Mouse (Mus musculus) heart, postnatal 0 days (tissue): Measurements from ENCODE around the gene Coq6. TPM values are rescaled to one million over a fixed set of nuclear protein-coding genes. Genes with fewer than 3 reads are reported as not detected.

Experiments
- ATAC-seq: fragments of 200-750 bp; cut with Nextera tagmentation; 2 replicates; pipeline ENCODE4 v1.8.0; 2017; ENCODE audit warnings: low read depth, moderate number of reproducible peaks, moderate library complexity; ENCODE audit not compliant: insufficient read depth
- DNase-seq: peaks from one replicate; pipeline ENCODE4 v3.0.0-alpha.2; 2016; ENCODE audit warnings: low spot score
- H3K27ac ChIP-seq: fragments of 300-500 bp; sonication (generic); 2 replicates; pipeline ENCODE4 v1.5.1; 2014; ENCODE audit warnings: low read depth, mild to moderate bottlenecking
- H3K27me3 ChIP-seq: fragments of 300-500 bp; sonication (generic); 2 replicates; pipeline ENCODE4 v1.6.1; 2014; ENCODE audit warnings: low read length, mixed read lengths; ENCODE audit not compliant: control insufficient read depth, insufficient read depth
- H3K36me3 ChIP-seq: fragments of 300-500 bp; sonication (generic); replicated peaks from 2 replicates; pipeline ENCODE4 v1.6.1; 2014; ENCODE audit warnings: low read length, mixed read lengths; ENCODE audit not compliant: control insufficient read depth, insufficient read depth
- H3K4me1 ChIP-seq: fragments of 300-500 bp; sonication (generic); 2 replicates; pipeline ENCODE4 v1.6.1; 2014; ENCODE audit warnings: antibody characterized with exemption; ENCODE audit not compliant: control insufficient read depth, insufficient read depth
- H3K4me2 ChIP-seq: fragments of 300-500 bp; sonication (generic); 2 replicates; pipeline ENCODE4 v1.6.1; 2014; ENCODE audit warnings: low read depth, mild to moderate bottlenecking, low read length, moderate library complexity
- H3K4me3 ChIP-seq: fragments of 300-500 bp; sonication (generic); 2 replicates; pipeline ENCODE4 v1.5.1; 2014; ENCODE audit warnings: low read depth, low read length
- H3K9ac ChIP-seq: fragments of 300-500 bp; sonication (generic); replicated peaks from 2 replicates; pipeline ENCODE4 v1.6.1; 2014; ENCODE audit warnings: low read depth, low read length, mixed read lengths
- H3K9me3 ChIP-seq: fragments of 300-500 bp; sonication (generic); replicated peaks from 2 replicates; pipeline ENCODE4 v1.6.1; 2016; ENCODE audit warnings: low read length; ENCODE audit not compliant: control insufficient read depth
- CTCF ChIP-seq: IDR thresholded peaks from 2 replicates; pipeline ENCODE4 v1.5.1; 2016; ENCODE audit warnings: antibody characterized with exemption, control low read depth, low read depth
- EP300 ChIP-seq: IDR thresholded peaks from 2 replicates; pipeline ENCODE4 v1.6.1; 2016; ENCODE audit warnings: antibody characterized with exemption, low read depth
- WGBS: fragments of 180-500 bp; shearing (Covaris S2); extraction: QIAGEN DNeasy Blood & Tissue Kit; methylation state at CpG from one replicate; pipeline ENCODE4 v1.1.7; 2014; 5-methylcytosine and 5-hydroxymethylcytosine counted together
- polyA plus RNA-seq: library from polyadenylated mRNA; unstranded; fragments of >200 nt; fragmentation: Nextera tagmentation; extraction: Ambion mirVana; gene quantifications from 2 replicates; pipeline ENCODE4 v1.2.1, GENCODE M21; 2015
- total RNA-seq: library from RNA; depleted of rRNA; stranded (reverse); fragments of >200 nt; gene quantifications from 2 replicates; pipeline ENCODE4 v1.2.3, GENCODE M21; 2014; ENCODE audit warnings: low replicate concordance

Coq6 gene
- total and polyA plus RNA-seq, 2 experiments from 2014 or later, result 105 to 271 TPM

- H3K36me3 ChIP-seq, result peaks cover 51% of the 10 kb centered on the region
Measured at GRCm38 (mm10) chr12:84366971-84367370, 5.5 kb downstream of the Coq6 start.

GRCm38 (mm10) chr12:84371647-84372046 is 10.2 kb downstream of the Coq6 start:
- Histone ChIP-seq H3K36me3 (peaks cover 89% of the 10 kb centered on the region), H3K27ac (no peak overlapping the region), H3K9ac (no peak overlapping the region), H3K4me1 (no peaks in the 10 kb centered on the region), H3K4me3 (no peak overlapping the region), H3K4me2 (no peak overlapping the region), H3K27me3 (no peaks in the 10 kb centered on the region), H3K9me3 (no peaks in the 10 kb centered on the region)
- WGBS, result 59% methylated on average over 5 of the region's 5 CpGs
- ATAC-seq (no peak), DNase-seq (no peak)
- TF ChIP-seq CTCF (no peak), EP300 (no peak)

More at GRCm38 (mm10) chr12:84366971-84367370, 5.5 kb downstream of the Coq6 start:
- ATAC-seq, result no peak
- H3K4me3 ChIP-seq, result no peak overlapping the region
- no peak overlapping the region for H3K9ac ChIP-seq
- peaks cover 24% of the 10 kb centered on the region for H3K4me1 ChIP-seq
- TF ChIP-seq EP300 (no peak), CTCF (no peak)
- no peak overlapping the region for H3K4me2 ChIP-seq
- no peak overlapping the region for H3K27ac ChIP-seq
- no peak for DNase-seq
- H3K27me3 ChIP-seq, result no peaks in the 10 kb centered on the region
- H3K9me3 ChIP-seq, result no peaks in the 10 kb centered on the region
- WGBS, result 68% methylated on average over 9 of the region's 9 CpGs

DNA sequence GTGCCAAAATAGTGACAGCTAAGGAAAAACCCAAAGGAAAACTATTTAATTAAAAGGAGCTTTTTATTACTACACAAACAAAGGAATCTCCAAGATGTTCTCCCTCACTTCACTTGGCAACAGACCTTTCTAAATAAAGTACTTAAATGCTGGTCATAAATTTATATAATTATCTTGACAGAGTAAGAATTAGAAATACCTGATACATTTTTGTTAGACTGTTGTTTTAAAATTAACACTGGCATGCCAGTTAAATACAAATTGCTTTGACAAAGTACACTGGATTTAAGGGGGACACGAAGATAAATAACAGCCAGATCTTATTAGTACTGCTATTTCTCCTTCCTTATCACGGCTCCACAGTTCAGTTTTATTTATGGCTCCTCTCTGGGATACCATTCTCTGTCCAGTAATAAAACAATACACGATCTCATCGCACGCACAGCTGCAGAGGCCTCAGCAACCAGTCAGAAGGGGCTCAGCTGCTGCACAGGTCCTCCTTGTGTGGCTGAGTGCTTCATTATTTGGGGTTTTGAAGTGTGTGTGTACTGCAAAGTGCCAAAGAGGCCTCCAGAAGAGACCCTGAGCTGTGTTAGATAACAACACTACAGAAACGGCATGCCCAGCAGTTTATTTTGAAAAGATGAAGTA is 12.5 kb downstream of the Coq6 start:
- Histone ChIP-seq H3K9ac (no peak overlapping the region; the same call in 1 of the 2 replicates), H3K4me2 (no peak overlapping the region), H3K27ac (peak overlapping the region; percentile 73), H3K4me1 (no peaks in the 10 kb centered on the region), H3K9me3 (no peaks in the 10 kb centered on the region), H3K4me3 (no peak overlapping the region), H3K36me3 (peaks cover 92% of the 10 kb centered on the region), H3K27me3 (no peaks in the 10 kb centered on the region)
- TF ChIP-seq CTCF (no peak), EP300 (no peak)
- peak; percentile 72 for ATAC-seq
- 31% methylated on average over 6 of the region's 6 CpGs for WGBS
- DNase-seq, result no peak

DNA sequence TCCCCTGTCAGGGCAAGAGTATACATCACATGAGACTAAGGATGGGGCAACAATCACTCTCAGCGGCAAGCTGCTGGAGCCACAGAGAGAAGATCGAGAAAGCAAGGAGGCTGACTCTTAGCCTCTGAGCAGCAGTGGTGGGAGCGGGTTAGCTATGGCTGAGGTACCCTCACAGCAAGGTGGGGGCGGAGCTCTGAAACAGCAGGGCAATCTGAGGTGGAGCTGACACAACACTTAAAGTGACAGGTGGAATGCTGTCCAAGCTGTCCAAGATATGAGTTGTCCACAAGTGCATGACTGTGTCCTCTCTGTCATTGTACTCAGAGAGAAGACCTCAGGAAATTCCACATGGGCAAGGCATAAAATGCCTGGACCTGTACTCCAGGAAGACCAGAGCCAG is 20.9 kb downstream of the Coq6 start:
- H3K4me1 ChIP-seq, result peaks cover 26% of the 10 kb centered on the region
- peak overlapping the region; percentile 41 for H3K9ac ChIP-seq
- DNase-seq (peak; percentile 84), ATAC-seq (peak; percentile 87)
- 38% methylated on average over 4 of the region's 4 CpGs for WGBS
- peak overlapping the region; percentile 47 for H3K4me2 ChIP-seq
- no peaks in the 10 kb centered on the region for H3K27me3 ChIP-seq
- 0 out of 2 replicates have a peak, but pooled peaks have one; percentile 4 for TF ChIP-seq CTCF
- peak; percentile 79 for TF ChIP-seq EP300
- peaks cover 33% of the 10 kb centered on the region for H3K36me3 ChIP-seq
- H3K4me3 ChIP-seq, result peak overlapping the region; percentile 40
- no peaks in the 10 kb centered on the region for H3K9me3 ChIP-seq
- peak overlapping the region; percentile 90 for H3K27ac ChIP-seq

GRCm38 (mm10) chr12:84384644-84385081 is 23.2 kb downstream of the Coq6 start:
- H3K36me3 ChIP-seq, result peaks cover 29% of the 10 kb centered on the region; the same call in 1 of the 2 replicates
- no peak overlapping the region for H3K4me2 ChIP-seq
- peak overlapping the region; percentile 95 for H3K27ac ChIP-seq
- no peak overlapping the region for H3K4me3 ChIP-seq
- no peaks in the 10 kb centered on the region for H3K27me3 ChIP-seq
- ATAC-seq (peak; percentile 79), DNase-seq (peak; percentile 84)
- H3K9me3 ChIP-seq, result no peaks in the 10 kb centered on the region
- peaks cover 31% of the 10 kb centered on the region for H3K4me1 ChIP-seq
- 26% methylated on average over 5 of the region's 5 CpGs for WGBS
- 0 out of 2 replicates have a peak, but pooled peaks have one; percentile 67 for TF ChIP-seq EP300
- no peak for TF ChIP-seq CTCF
- H3K9ac ChIP-seq, result 0 out of 2 replicates have a peak overlapping the region, but pooled peaks have one; percentile 30

- Histone ChIP-seq H3K9me3 (no peaks in the 10 kb centered on the region), H3K4me3 (no peak overlapping the region), H3K4me2 (no peak overlapping the region), H3K27me3 (no peaks in the 10 kb centered on the region), H3K27ac (peak overlapping the region; percentile 95), H3K9ac (0 out of 2 replicates have a peak overlapping the region, but pooled peaks have one; percentile 30), H3K36me3 (peaks cover 29% of the 10 kb centered on the region; the same call in 1 of the 2 replicates), H3K4me1 (peaks cover 31% of the 10 kb centered on the region)
- DNase-seq, result no peak
- ATAC-seq, result no peak
- WGBS, result 79% methylated on average over 4 of the region's 4 CpGs
- TF ChIP-seq EP300 (no peak), CTCF (no peak)
Measured at GRCm38 (mm10) chr12:84385408-84385807, 24.0 kb downstream of the Coq6 start.
